ENCODE assay signal across 6 mouse cellular contexts in the genomic region with DNA sequence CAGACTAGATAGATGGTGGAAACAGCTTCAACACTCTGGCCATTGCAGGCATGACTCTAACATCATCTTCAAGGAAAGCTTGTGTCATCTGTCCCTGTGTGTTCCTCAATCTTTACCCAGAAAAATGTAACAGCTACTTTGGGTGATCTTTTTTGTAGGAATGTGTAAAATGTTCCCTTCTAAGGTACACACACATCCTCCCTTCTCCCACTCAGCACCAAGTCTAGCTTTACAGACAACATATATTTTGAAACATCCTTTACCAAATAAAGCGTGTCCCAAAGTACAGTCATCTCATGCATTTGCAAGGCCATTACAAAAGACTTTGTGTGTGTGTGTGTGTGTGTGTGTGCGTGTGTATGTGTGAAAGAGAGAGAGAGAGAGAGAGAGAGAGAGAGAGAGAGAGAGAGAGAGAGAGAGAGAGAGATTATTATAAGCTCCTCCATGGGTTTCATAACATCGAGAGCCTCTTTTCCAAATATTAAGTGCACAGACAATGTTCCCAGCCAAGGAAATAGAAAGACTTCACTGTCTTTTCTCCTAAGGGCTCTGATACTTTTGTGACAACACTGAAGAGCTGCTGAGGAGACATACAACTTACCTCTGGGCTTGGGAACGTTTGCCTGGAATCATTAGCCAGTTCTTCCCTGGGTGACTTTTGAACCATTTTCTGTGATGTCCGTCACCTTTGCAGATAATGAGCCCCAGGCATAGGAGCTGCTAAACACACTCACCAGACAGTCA.
"Had no signal": no experiment of that assay in that cellular context is flagged by ENCODE, and none has a peak within 500 bp of the region (broad histone marks: within the 10 kb centered on the region; RNA-seq: fewer than 3 reads in every experiment).

No protein-coding gene starts in this region.

- DNase-seq: kidney, adult 8-10 months; liver, embryonic 13.5 days; liver, postnatal 0 days; lung, postnatal 36 days; thymus, adult 18-20 months; thymus, postnatal 14 days had no signal
